In the genomic region with DNA sequence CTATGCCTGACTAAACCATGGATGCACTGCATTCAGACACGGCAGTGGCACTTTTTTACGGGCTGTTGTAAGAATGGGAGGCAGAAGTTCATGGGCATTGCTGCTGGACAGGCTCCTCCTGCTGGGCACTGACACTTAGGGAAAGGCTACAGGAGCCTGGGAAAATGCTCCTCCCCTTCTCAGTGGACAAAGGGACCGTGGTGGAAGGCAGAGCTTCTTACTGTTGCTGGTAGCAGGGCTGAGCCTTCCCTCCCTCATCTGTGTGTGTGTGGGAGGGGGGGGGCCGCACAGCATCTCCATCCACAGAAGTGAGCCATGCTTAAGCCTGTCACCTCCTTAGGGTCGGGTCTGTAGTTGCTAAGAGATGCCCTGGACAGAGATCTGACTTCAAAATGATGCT, we compare ENCODE assay signal across 13 mouse cellular contexts. TPM values are rescaled to one million over a fixed set of nuclear protein-coding genes. Genes with fewer than 3 reads are reported as not detected.
DNase-seq lines count a peak whose midpoint lies in the region; ATAC-seq lines count a peak whose summit lies in the region.
"Had no signal": no experiment of that assay in that cellular context is flagged by ENCODE, and none has a peak within 500 bp of the region (broad histone marks: within the 10 kb centered on the region; RNA-seq: fewer than 3 reads in every experiment).

No protein-coding gene starts in this region.

- no peak for ATAC-seq in hindbrain, embryonic 13.5 days (ENCODE audit: low FRiP score)
- ATAC-seq in midbrain, embryonic 11.5 days (ENCODE audit: low FRiP score) = peak; percentile 59
- no peak for ATAC-seq in midbrain, embryonic 15.5 days (replicated peaks)

- H3K36me3 ChIP-seq in hindbrain, embryonic 10.5 days = peaks cover 76% of the 10 kb centered on the region
- H3K36me3 ChIP-seq in hindbrain, embryonic 13.5 days = peaks cover 45% of the 10 kb centered on the region
- peaks cover 3% of the 10 kb centered on the region for H3K36me3 ChIP-seq in midbrain, embryonic 11.5 days (ENCODE audit: control insufficient read depth, insufficient read depth, low read length)
- H3K36me3 ChIP-seq in midbrain, embryonic 15.5 days (replicated peaks) = no peaks in the 10 kb centered on the region; the same call in 1 of the 2 replicates
- H3K36me3 ChIP-seq in limb, embryonic 10.5 days = peaks cover 76% of the 10 kb centered on the region

- H3K4me3 ChIP-seq in hindbrain, embryonic 10.5 days = no peak overlapping the region
- no peak overlapping the region for H3K4me3 ChIP-seq in hindbrain, embryonic 13.5 days
- H3K4me3 ChIP-seq in midbrain, embryonic 11.5 days (ENCODE audit: low read depth, low read length) = no peak overlapping the region
- no peak overlapping the region for H3K4me3 ChIP-seq in midbrain, embryonic 15.5 days
- no peak overlapping the region for H3K4me3 ChIP-seq in limb, embryonic 10.5 days
- H3K4me3 ChIP-seq: forebrain, embryonic 10.5 days had no signal

- no peaks in the 10 kb centered on the region for H3K27me3 ChIP-seq in hindbrain, embryonic 10.5 days (ENCODE audit: insufficient read depth, poor library complexity, severe bottlenecking)
- no peaks in the 10 kb centered on the region for H3K27me3 ChIP-seq in hindbrain, embryonic 13.5 days
- no peaks in the 10 kb centered on the region for H3K27me3 ChIP-seq in midbrain, embryonic 11.5 days (ENCODE audit: control insufficient read depth, insufficient read depth, low read length)
- H3K27me3 ChIP-seq in midbrain, embryonic 15.5 days (replicated peaks) = no peaks in the 10 kb centered on the region
- H3K27me3 ChIP-seq in limb, embryonic 10.5 days (ENCODE audit: low read depth, poor library complexity, severe bottlenecking) = no peaks in the 10 kb centered on the region
- H3K27me3 ChIP-seq: CH12.LX had no signal

- H3K9ac ChIP-seq in hindbrain, embryonic 13.5 days = no peak overlapping the region
- no peak overlapping the region for H3K9ac ChIP-seq in midbrain, embryonic 11.5 days (ENCODE audit: low read length)
- no peak overlapping the region for H3K9ac ChIP-seq in midbrain, embryonic 15.5 days

- peaks cover 14% of the 10 kb centered on the region for H3K4me1 ChIP-seq in hindbrain, embryonic 10.5 days (replicated peaks)
- peaks cover 21% of the 10 kb centered on the region for H3K4me1 ChIP-seq in hindbrain, embryonic 13.5 days (replicated peaks)
- no peaks in the 10 kb centered on the region for H3K4me1 ChIP-seq in midbrain, embryonic 11.5 days (ENCODE audit: control insufficient read depth, insufficient read depth, low read length)
- no peaks in the 10 kb centered on the region for H3K4me1 ChIP-seq in midbrain, embryonic 15.5 days
- peaks cover 17% of the 10 kb centered on the region; the same call in 1 of the 2 replicates for H3K4me1 ChIP-seq in limb, embryonic 10.5 days

- no peak for DNase-seq in hindbrain, embryonic 10.5 days (ENCODE audit: low spot score)
- DNase-seq in midbrain, embryonic 11.5 days (ENCODE audit: low spot score, missing footprints) = no peak
- no peak for DNase-seq in limb, embryonic 10.5 days (ENCODE audit: low spot score)
- DNase-seq in thymus, postnatal 25 days = peak; percentile 41
- DNase-seq in ovary, postnatal 36 days (ENCODE audit: low spot score) = no peak
- no peak for DNase-seq in MN1 (ENCODE audit: low spot score)
- DNase-seq: heart, postnatal 4 days had no signal

- WGBS in hindbrain, embryonic 10.5 days = 65% methylated on average over 5 of the region's 5 CpGs
- 55% methylated on average over 5 of the region's 5 CpGs for WGBS in hindbrain, embryonic 13.5 days
- WGBS in midbrain, embryonic 11.5 days = 44% methylated on average over 5 of the region's 5 CpGs
- 40% methylated on average over 5 of the region's 5 CpGs for WGBS in midbrain, embryonic 15.5 days
- WGBS in limb, embryonic 10.5 days = 65% methylated on average over 5 of the region's 5 CpGs

- peak overlapping the region; percentile 50; the same call in 1 of the 2 replicates for H3K27ac ChIP-seq in hindbrain, embryonic 10.5 days
- H3K27ac ChIP-seq in hindbrain, embryonic 13.5 days = no peak overlapping the region; the same call in 1 of the 2 replicates
- no peak overlapping the region for H3K27ac ChIP-seq in midbrain, embryonic 11.5 days (ENCODE audit: low read depth, low read length)
- no peak overlapping the region for H3K27ac ChIP-seq in midbrain, embryonic 15.5 days
- 0 out of 2 replicates have a peak overlapping the region, but pooled peaks have one; percentile 0 for H3K27ac ChIP-seq in limb, embryonic 10.5 days
- H3K27ac ChIP-seq: forebrain, embryonic 10.5 days had no signal

- H3K9me3 ChIP-seq in hindbrain, embryonic 10.5 days = no peaks in the 10 kb centered on the region
- no peaks in the 10 kb centered on the region for H3K9me3 ChIP-seq in hindbrain, embryonic 13.5 days
- no peaks in the 10 kb centered on the region for H3K9me3 ChIP-seq in midbrain, embryonic 11.5 days (ENCODE audit: control insufficient read depth, low read length)
- no peaks in the 10 kb centered on the region for H3K9me3 ChIP-seq in midbrain, embryonic 15.5 days
- H3K9me3 ChIP-seq in limb, embryonic 10.5 days (replicated peaks) = no peaks in the 10 kb centered on the region
- H3K9me3 ChIP-seq: forebrain, embryonic 10.5 days had no signal

- H3K4me2 ChIP-seq in hindbrain, embryonic 13.5 days = no peak overlapping the region
- H3K4me2 ChIP-seq in midbrain, embryonic 11.5 days = no peak overlapping the region
- H3K4me2 ChIP-seq in midbrain, embryonic 15.5 days = no peak overlapping the region

RNA-seq across cellular contexts. Expression of a gene that starts 5.2 kb away (rescaled TPM):
- 0.24 TPM in 1 of 2 replicates, not detected in the other for polyA plus RNA-seq in hindbrain, embryonic 10.5 days (2016; fragmentation: Nextera tagmentation; extraction: Ambion mirVana)
- not detected in 2 replicates for polyA plus RNA-seq in hindbrain, embryonic 13.5 days (2015; fragmentation: Nextera tagmentation; extraction: Ambion mirVana)
- polyA plus RNA-seq in midbrain, embryonic 11.5 days (2014; fragmentation: Nextera tagmentation; extraction: Ambion mirVana) = 0.14 TPM in 1 of 2 replicates, not detected in the other
- not detected in 2 replicates for polyA plus RNA-seq in midbrain, embryonic 15.5 days (2015; fragmentation: Nextera tagmentation; extraction: Ambion mirVana)
- 0.20 TPM in 1 of 2 replicates, not detected in the other for polyA plus RNA-seq in limb, embryonic 10.5 days (2016; fragmentation: Nextera tagmentation; extraction: Ambion mirVana)
- polyA plus RNA-seq: forebrain, embryonic 10.5 days; large intestine, adult 2 months; limb, embryonic 11.5 days had no signal

RNA-seq across cellular contexts. Expression of a gene that starts 23.3 kb away (rescaled TPM):
- 3.5 and 4.4 TPM in 2 replicates for polyA plus RNA-seq in hindbrain, embryonic 10.5 days (2016; fragmentation: Nextera tagmentation; extraction: Ambion mirVana)
- polyA plus RNA-seq in hindbrain, embryonic 13.5 days (2015; fragmentation: Nextera tagmentation; extraction: Ambion mirVana) = 3.1 and 3.9 TPM in 2 replicates
- polyA plus RNA-seq in midbrain, embryonic 11.5 days (2014; fragmentation: Nextera tagmentation; extraction: Ambion mirVana) = 3.3 and 4.3 TPM in 2 replicates
- 2.7 and 3.0 TPM in 2 replicates for polyA plus RNA-seq in midbrain, embryonic 15.5 days (2015; fragmentation: Nextera tagmentation; extraction: Ambion mirVana)
- 5.7 and 6.0 TPM in 2 replicates for polyA plus RNA-seq in limb, embryonic 10.5 days (2016; fragmentation: Nextera tagmentation; extraction: Ambion mirVana)

RNA-seq across cellular contexts. Expression of a gene that starts 24.5 kb away (rescaled TPM):
- polyA plus RNA-seq in hindbrain, embryonic 10.5 days (2016; fragmentation: Nextera tagmentation; extraction: Ambion mirVana) = 27.6 and 33.4 TPM in 2 replicates
- 10.1 and 11.9 TPM in 2 replicates for polyA plus RNA-seq in hindbrain, embryonic 13.5 days (2015; fragmentation: Nextera tagmentation; extraction: Ambion mirVana)
- 37.2 and 38.6 TPM in 2 replicates for polyA plus RNA-seq in midbrain, embryonic 11.5 days (2014; fragmentation: Nextera tagmentation; extraction: Ambion mirVana)
- polyA plus RNA-seq in midbrain, embryonic 15.5 days (2015; fragmentation: Nextera tagmentation; extraction: Ambion mirVana) = 10.9 and 12.1 TPM in 2 replicates
- 39.2 and 39.9 TPM in 2 replicates for polyA plus RNA-seq in limb, embryonic 10.5 days (2016; fragmentation: Nextera tagmentation; extraction: Ambion mirVana)

Comparison
In these comparisons a context has a peak if more than half of its experiments do, and no peak if none do; other contexts are left out.
1. H3K27ac ChIP-seq: peak in hindbrain, embryonic 10.5 days (single experiment) and limb, embryonic 10.5 days (single experiment); none in hindbrain, embryonic 13.5 days (single experiment), midbrain, embryonic 11.5 days (single experiment) and midbrain, embryonic 15.5 days (single experiment).